Mouse (Mus musculus) kidney, embryonic 14.5 days (tissue): Measurements from ENCODE around the gene Rbpms2. TPM values are rescaled to one million over a fixed set of nuclear protein-coding genes. Genes with fewer than 3 reads are reported as not detected.

Experiments
- ATAC-seq: fragments of 200-750 bp; cut with Nextera tagmentation; 2 replicates; pipeline ENCODE4 v1.8.0; 2017; ENCODE audit warnings: moderate number of reproducible peaks, mild to moderate bottlenecking, moderate TSS enrichment, moderate library complexity; ENCODE audit not compliant: low FRiP score, low TSS enrichment
- H3K27ac ChIP-seq: fragments of 300-500 bp; sonication (generic); 2 replicates; pipeline ENCODE4 v1.5.1; 2014; ENCODE audit warnings: low read depth, mild to moderate bottlenecking, low read length, moderate library complexity, mixed read lengths
- H3K27me3 ChIP-seq: fragments of 300-500 bp; sonication (generic); 2 replicates; pipeline ENCODE4 v1.6.1; 2014; ENCODE audit warnings: mild to moderate bottlenecking, low read length; ENCODE audit not compliant: control insufficient read depth, insufficient read depth
- H3K36me3 ChIP-seq: fragments of 300-500 bp; sonication (generic); 2 replicates; pipeline ENCODE4 v1.6.1; 2014; ENCODE audit warnings: low read length, mixed read lengths; ENCODE audit not compliant: control insufficient read depth, insufficient read depth
- H3K4me1 ChIP-seq: fragments of 300-500 bp; sonication (generic); 2 replicates; pipeline ENCODE4 v1.6.1; 2014; ENCODE audit warnings: low read length, mixed read lengths; ENCODE audit not compliant: control insufficient read depth, insufficient read depth
- H3K4me2 ChIP-seq: fragments of 300-500 bp; sonication (generic); replicated peaks from 2 replicates; pipeline ENCODE4 v1.6.1; 2014; ENCODE audit warnings: low read depth, mild to moderate bottlenecking, low read length
- H3K4me3 ChIP-seq: fragments of 300-500 bp; sonication (generic); 2 replicates; pipeline ENCODE4 v1.5.1; 2014; ENCODE audit warnings: mild to moderate bottlenecking, low read length
- H3K9ac ChIP-seq: fragments of 300-500 bp; sonication (generic); 2 replicates; pipeline ENCODE4 v1.6.1; 2014; ENCODE audit warnings: low read depth, mild to moderate bottlenecking, low read length, moderate library complexity
- H3K9me3 ChIP-seq: fragments of 300-500 bp; sonication (generic); 2 replicates; pipeline ENCODE4 v1.6.1; 2016; ENCODE audit warnings: low read length; ENCODE audit not compliant: control insufficient read depth
- WGBS: fragments of 180-500 bp; shearing (Covaris S2); extraction: QIAGEN DNeasy Blood & Tissue Kit; methylation state at CpG from one replicate; pipeline ENCODE4 v1.1.7; 2014; 5-methylcytosine and 5-hydroxymethylcytosine counted together
- polyA plus RNA-seq: library from polyadenylated mRNA; unstranded; fragments of >200 nt; fragmentation: Nextera tagmentation; extraction: Ambion mirVana; gene quantifications from 2 replicates; pipeline ENCODE4 v1.2.1, GENCODE M21; 2014

Rbpms2 gene
- 22.4 and 29.1 TPM in 2 replicates for polyA plus RNA-seq

DNA sequence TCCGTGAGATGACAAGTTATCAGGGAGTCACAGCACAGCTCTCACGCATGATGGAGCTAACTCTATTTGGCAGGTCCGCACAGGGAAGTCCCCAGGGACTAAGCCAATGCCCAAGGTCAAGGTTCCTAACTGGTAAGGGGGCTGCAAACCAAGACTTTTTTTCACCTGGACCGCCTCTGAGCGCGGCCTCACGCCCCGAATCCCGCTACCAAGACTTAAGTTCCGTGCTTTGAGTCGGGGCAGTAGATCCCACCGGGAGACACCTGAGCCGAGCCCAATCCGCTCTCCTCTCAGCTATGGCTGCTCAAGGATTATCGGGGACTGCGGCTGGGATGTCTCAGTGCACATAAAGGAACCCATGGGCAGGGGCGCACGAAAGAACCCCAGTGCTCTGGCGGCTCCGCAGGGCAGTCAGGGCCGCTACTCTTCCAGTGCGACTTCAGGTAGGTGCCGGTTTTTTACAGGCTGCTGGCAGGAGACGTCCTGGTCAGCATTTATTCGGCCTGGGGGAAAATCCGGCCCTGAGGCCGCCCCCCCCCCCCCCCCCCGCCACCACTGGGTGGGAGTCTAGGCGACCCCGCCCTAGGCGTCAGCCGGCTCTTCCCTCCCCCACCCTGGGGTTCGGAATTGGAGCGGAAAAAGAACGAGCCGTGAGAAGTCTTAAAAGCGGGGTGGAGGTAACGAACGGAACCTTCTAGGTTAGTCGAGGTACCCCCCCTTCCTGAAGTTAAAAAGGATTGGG, at the start of gene Rbpms2:
Rbpms2 (plus strand) TSS at position 624 of the 742 bp plus-strand sequence.
- Histone ChIP-seq H3K4me3 (peak within 1 kb of the TSS; percentile 77), H3K9ac (peak within 1 kb of the TSS; percentile 83), H3K4me2 (peak within 1 kb of the TSS; percentile 98), H3K27me3 (peaks cover 12% of the 10 kb centered on the region), H3K4me1 (peaks cover 14% of the 10 kb centered on the region; the same call in 1 of the 2 replicates), H3K27ac (peak within 1 kb of the TSS; percentile 55; the same call in 1 of the 2 replicates), H3K36me3 (no peaks in the 10 kb centered on the region), H3K9me3 (no peaks in the 10 kb centered on the region)
- 1% methylated on average over 38 of the region's 40 CpGs for WGBS
- no peak for ATAC-seq

GRCm38 (mm10) chr9:65579781-65580371, 49.6 kb upstream of the Rbpms2 start, which contains the start of gene Plekho2:
Gene Plekho2 (minus strand): TSS chr9:65580040.
- ATAC-seq: peak; percentile 95
- H3K4me2 ChIP-seq: peak within 1 kb of the TSS; percentile 68
- no peaks in the 10 kb centered on the region for H3K9me3 ChIP-seq
- no peaks in the 10 kb centered on the region for H3K36me3 ChIP-seq
- peak within 1 kb of the TSS; percentile 62 for H3K9ac ChIP-seq
- WGBS: under 1% methylated on average over 45 of the region's 45 CpGs
- peak within 1 kb of the TSS; percentile 64 for H3K4me3 ChIP-seq
- H3K4me1 ChIP-seq: peaks cover 44% of the 10 kb centered on the region
- peak within 1 kb of the TSS; percentile 49 for H3K27ac ChIP-seq
- no peaks in the 10 kb centered on the region for H3K27me3 ChIP-seq

DNA sequence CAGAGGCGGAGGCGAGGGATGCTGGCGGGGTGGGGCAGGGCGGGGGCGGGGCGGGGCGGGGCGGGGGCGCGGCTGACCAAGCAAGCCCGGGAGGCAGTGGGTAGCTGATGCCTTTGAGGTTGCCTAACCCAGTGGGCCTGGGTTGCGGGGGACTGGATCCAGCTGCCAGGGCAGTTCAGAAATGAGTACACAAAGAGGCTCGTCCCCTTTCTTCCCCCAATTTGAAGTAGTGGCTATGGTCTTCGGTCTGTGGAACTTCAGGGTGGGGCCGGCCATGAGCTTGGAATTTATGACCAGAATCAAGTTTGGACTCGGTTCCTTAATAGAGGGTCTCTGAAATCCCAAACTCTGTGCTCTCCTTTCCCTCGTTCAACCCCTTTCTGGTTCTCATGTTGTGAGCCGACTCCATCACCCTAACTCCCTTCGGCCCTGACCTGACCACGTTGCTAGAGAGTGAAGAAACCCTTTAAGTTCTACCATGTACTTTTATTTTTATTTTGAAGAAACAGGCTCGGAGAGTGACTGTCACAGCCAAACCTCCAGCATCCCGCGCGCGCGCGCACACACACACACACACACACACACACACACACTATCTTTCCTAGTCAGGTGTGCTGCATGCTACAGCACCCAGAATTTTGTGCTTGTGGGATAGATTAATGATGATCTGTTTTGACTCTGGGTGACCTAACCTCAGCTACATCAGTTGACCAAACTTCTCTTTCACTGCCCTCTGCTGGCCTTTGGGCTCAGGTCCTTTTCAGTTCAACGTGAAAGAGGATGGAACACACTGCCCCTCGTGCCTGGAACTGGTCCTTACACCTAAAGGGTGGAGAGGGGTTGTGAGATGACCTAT, 48.8 kb upstream of the Rbpms2 start:
- Histone ChIP-seq H3K9ac (peak overlapping the region; percentile 32; the same call in 1 of the 2 replicates), H3K27ac (peak overlapping the region; percentile 49), H3K27me3 (no peaks in the 10 kb centered on the region), H3K4me3 (peak overlapping the region; percentile 64), H3K36me3 (no peaks in the 10 kb centered on the region), H3K4me1 (peaks cover 37% of the 10 kb centered on the region), H3K9me3 (no peaks in the 10 kb centered on the region), H3K4me2 (peak overlapping the region; percentile 61)
- WGBS: 4% methylated on average over 29 of the region's 29 CpGs
- ATAC-seq: peak; percentile 88

DNA sequence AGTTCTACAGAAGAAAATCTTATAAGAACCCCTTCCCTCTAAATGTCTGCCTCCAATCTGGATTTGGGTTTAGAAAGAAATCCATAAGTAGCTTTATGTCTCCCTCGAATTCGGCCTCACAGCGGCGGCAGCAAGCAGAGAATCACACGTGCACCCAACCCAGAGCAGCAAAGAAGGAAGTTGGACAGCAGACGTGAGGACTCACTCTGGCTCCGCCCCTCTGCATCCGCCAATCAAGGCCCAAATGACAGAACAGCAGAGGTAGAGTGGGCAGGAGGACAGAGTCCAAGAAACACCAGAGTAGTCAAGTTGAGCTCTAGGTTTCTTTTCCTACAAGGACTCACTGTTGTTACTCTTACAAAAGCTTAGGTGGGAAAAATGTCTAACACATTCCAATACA, 46.4 kb upstream of the Rbpms2 start:
- WGBS: 20% methylated on average over 8 of the region's 8 CpGs
- H3K27ac ChIP-seq: no peak overlapping the region
- no peak for ATAC-seq

GRCm38 (mm10) chr9:65586406-65587269, 42.8 kb upstream of the Rbpms2 start, which contains the start of gene Pif1:
Gene Pif1 (plus strand): TSS chr9:65587160.
- H3K4me2 ChIP-seq: peak within 1 kb of the TSS; percentile 98
- peaks cover 12% of the 10 kb centered on the region for H3K4me1 ChIP-seq
- H3K9ac ChIP-seq: peak within 1 kb of the TSS; percentile 77
- H3K9me3 ChIP-seq: no peaks in the 10 kb centered on the region
- H3K4me3 ChIP-seq: peak within 1 kb of the TSS; percentile 58
- WGBS: 8% methylated on average over 28 of the region's 28 CpGs
- peak within 1 kb of the TSS; percentile 62; the same call in 1 of the 2 replicates for H3K27ac ChIP-seq
- ATAC-seq: peak; percentile 84
- H3K27me3 ChIP-seq: no peaks in the 10 kb centered on the region
- H3K36me3 ChIP-seq: peaks cover 13% of the 10 kb centered on the region

More for the DNA sequence above, 46.4 kb upstream of the Rbpms2 start:
- Histone ChIP-seq H3K4me1 (peaks cover 20% of the 10 kb centered on the region), H3K27me3 (no peaks in the 10 kb centered on the region), H3K9ac (no peak overlapping the region), H3K9me3 (no peaks in the 10 kb centered on the region), H3K4me2 (no peak overlapping the region), H3K4me3 (no peak overlapping the region), H3K36me3 (no peaks in the 10 kb centered on the region)

DNA sequence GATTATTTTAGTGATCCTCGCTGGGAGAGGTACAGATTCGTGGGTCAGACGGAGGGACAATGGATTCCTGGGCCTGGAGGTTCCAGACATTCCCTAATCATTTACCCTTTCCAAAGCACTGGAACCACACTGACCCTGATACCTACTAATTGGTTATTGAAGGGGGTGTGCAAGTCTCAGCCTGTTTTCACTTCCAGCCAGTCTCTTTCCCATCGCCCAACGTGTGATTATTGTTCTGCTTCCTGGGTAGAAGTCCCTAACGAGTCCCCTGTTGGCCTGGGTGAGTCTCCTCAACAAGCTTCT, 42.2 kb upstream of the Rbpms2 start:
- Histone ChIP-seq H3K36me3 (peaks cover 18% of the 10 kb centered on the region), H3K27me3 (no peaks in the 10 kb centered on the region), H3K4me2 (peak overlapping the region; percentile 98), H3K4me1 (peaks cover 12% of the 10 kb centered on the region), H3K9ac (peak overlapping the region; percentile 77), H3K9me3 (no peaks in the 10 kb centered on the region), H3K27ac (no peak overlapping the region), H3K4me3 (peak overlapping the region; percentile 58)
- 0% methylated on average over 6 of the region's 6 CpGs for WGBS
- ATAC-seq: no peak; the same call in 1 of the 2 replicates

GRCm38 (mm10) chr9:65587573-65588358, 41.7 kb upstream of the Rbpms2 start:
- H3K9ac ChIP-seq: peak overlapping the region; percentile 77
- H3K4me3 ChIP-seq: peak overlapping the region; percentile 58
- WGBS: 0% methylated on average over 64 of the region's 64 CpGs

More at GRCm38 (mm10) chr9:65587573-65588358, 41.7 kb upstream of the Rbpms2 start:
- H3K4me1 ChIP-seq: peaks cover 12% of the 10 kb centered on the region
- H3K27me3 ChIP-seq: no peaks in the 10 kb centered on the region
- H3K27ac ChIP-seq: no peak overlapping the region
- peak; percentile 57 for ATAC-seq
- no peaks in the 10 kb centered on the region for H3K9me3 ChIP-seq
- peaks cover 18% of the 10 kb centered on the region for H3K36me3 ChIP-seq
- H3K4me2 ChIP-seq: peak overlapping the region; percentile 98
